Mouse (Mus musculus) cortical plate, adult 2 months (tissue): ENCODE measurements around the gene Pink1.

Experiments used
- CTCF ChIP-seq: fragments of 200-500 bp; IDR thresholded peaks from 2 replicates; pipeline ENCODE4 v1.5.1; 2011; ENCODE audit warnings: mild to moderate bottlenecking, control low read depth, low read length; ENCODE audit not compliant: insufficient read depth; ENCODE audit errors: extremely low read depth
- POLR2A ChIP-seq: fragments of 200-500 bp; IDR thresholded peaks from 2 replicates; pipeline ENCODE4 v1.6.1; 2011; ENCODE audit warnings: mild to moderate bottlenecking, low read length, control low read depth; ENCODE audit not compliant: insufficient read depth; ENCODE audit errors: extremely low read depth

DNA sequence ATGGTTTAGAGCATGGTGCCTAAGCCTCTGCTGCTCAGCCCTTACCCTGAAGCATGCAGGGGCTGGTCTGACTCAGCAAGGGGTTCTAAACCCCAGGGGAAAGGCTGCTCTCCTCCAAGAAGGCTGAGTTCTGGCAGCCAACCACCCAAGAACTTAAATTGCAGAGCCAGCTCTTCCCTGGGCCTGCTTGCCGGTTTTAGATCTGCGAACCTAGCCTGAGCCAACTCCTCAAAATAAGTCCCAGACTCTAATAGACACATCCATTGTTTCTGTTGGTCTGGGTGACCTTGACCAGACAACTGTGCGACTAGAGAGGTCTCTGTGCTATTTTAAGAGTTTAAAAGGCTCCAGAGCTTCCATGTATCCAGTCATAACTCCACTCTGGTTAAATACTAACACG is 2.4 kb downstream of the Pink1 start:
- no peak for TF ChIP-seq CTCF
- no peak for TF ChIP-seq POLR2A
